Mouse (Mus musculus) G1E (cell line): Measurements from ENCODE around the gene Rtn4rl1. TPM values are rescaled to one million over a fixed set of nuclear protein-coding genes. Genes with fewer than 3 reads are reported as not detected.
"Not testable (repeated sequence)": the region's sequence is repeated elsewhere in the genome, so short reads cannot be mapped to it uniquely, and the experiment has no call there.

Experiments
- ATAC-seq: 2 replicates; pipeline ENCODE4 v1.8.0; 2016; ENCODE audit warnings: mild to moderate bottlenecking; ENCODE audit not compliant: insufficient number of reproducible peaks, poor library complexity, low FRiP score, severe bottlenecking; ENCODE audit errors: extremely low read depth
- DNase-seq: peaks from one replicate; pipeline ENCODE4 v3.0.0; 2012; ENCODE audit warnings: low spot score
- H3K27me3 ChIP-seq: 2 replicates; pipeline ENCODE4 v1.6.1; 2012; ENCODE audit warnings: mild to moderate bottlenecking, low read length, inconsistent platforms; ENCODE audit not compliant: insufficient read depth
- H3K36me3 ChIP-seq: replicated peaks from 2 replicates; pipeline ENCODE3; 2012; ENCODE audit warnings: mild to moderate bottlenecking, inconsistent platforms
- H3K4me1 ChIP-seq: 2 replicates; pipeline ENCODE4 v1.6.1; 2012; ENCODE audit warnings: low read depth, low read length, inconsistent platforms, mixed read lengths; ENCODE audit not compliant: insufficient read depth
- H3K4me3 ChIP-seq: 2 replicates; pipeline ENCODE4 v1.5.1; 2012; ENCODE audit warnings: low read depth, mild to moderate bottlenecking, inconsistent platforms, low read length, moderate library complexity, mixed read lengths
- H3K9me3 ChIP-seq: replicated peaks from 2 replicates; pipeline ENCODE4 v1.6.1; 2012; ENCODE audit warnings: inconsistent platforms
- CTCF ChIP-seq: IDR thresholded peaks from 2 replicates; pipeline ENCODE4 v1.5.1; 2012; ENCODE audit warnings: low read depth, low read length, inconsistent platforms, mixed read lengths
- GATA1 ChIP-seq: IDR thresholded peaks from 2 replicates; pipeline ENCODE4 v1.6.1; 2012; ENCODE audit warnings: borderline replicate concordance, low read length, inconsistent platforms, mixed read lengths
- GATA2 ChIP-seq: IDR thresholded peaks from 2 replicates; pipeline ENCODE4 v1.6.1; 2012; ENCODE audit warnings: low read depth, low read length, inconsistent platforms, borderline replicate concordance
- POLR2AphosphoS5 ChIP-seq: IDR thresholded peaks from 2 replicates; pipeline ENCODE4 v1.6.1; 2012; ENCODE audit warnings: low read depth, low read length, inconsistent platforms; ENCODE audit not compliant: insufficient replicate concordance
- TAL1 ChIP-seq: conservative IDR thresholded peaks from 2 replicates; pipeline ENCODE4 v1.6.1; 2012; ENCODE audit warnings: low read depth, low read length, inconsistent platforms, mixed read lengths
- polyA plus RNA-seq: library from polyadenylated mRNA; stranded (reverse); fragments of >175 nt; gene quantifications from 2 replicates; pipeline ENCODE4 v1.2.3, GENCODE M21; 2012
- total RNA-seq, 2 experiments: library from RNA; stranded (forward) in 1 of 2; stranded (reverse) in 1 of 2; fragments of 200-1000 nt in 1 of 2; fragments of >200 nt in 1 of 2; fragmentation: Nextera tagmentation in 1 of 2; gene quantifications; 2 replicates each; pipeline ENCODE4 v1.2.3; 2014 to 2017

The Rtn4rl1 gene
- total and polyA plus RNA-seq, 3 experiments = not detected

DNA sequence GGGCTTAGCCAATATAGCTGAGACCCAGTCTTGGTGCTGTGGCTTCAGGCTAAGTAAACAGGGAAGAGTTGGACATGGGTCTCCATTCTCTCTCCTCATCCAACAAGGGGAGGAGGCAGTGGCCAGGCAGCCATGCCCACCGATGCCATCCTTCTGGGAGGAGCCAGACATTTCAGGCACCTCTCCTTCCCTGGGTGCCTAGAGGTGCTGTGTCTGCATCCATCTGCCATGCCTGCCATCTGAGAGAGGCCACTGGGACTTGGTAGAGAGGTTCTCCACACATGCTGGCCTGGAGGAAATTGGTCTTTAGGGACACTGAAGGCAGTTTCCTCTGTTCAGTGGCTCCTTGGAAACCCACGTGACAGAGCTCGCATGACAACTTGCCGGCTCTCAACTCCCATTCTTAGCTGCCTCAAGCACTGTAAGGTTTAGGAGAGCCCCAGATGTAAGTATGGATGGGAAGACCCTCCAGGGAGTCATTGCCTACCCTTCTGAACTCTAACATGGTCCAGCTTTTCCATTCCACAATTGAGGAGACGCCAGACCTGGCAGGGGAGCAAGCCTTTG lies 86.9 kb downstream of the Rtn4rl1 start:
- peaks cover 32% of the 10 kb centered on the region for H3K4me1 ChIP-seq
- no peak for ATAC-seq
- H3K4me3 ChIP-seq = no peak overlapping the region
- no peak for DNase-seq
- no peaks in the 10 kb centered on the region for H3K36me3 ChIP-seq
- no peaks in the 10 kb centered on the region for H3K9me3 ChIP-seq
- H3K27me3 ChIP-seq = peaks cover 44% of the 10 kb centered on the region
- TF ChIP-seq POLR2AphosphoS5 = no peak
- no peak for TF ChIP-seq GATA1
- TF ChIP-seq CTCF = no peak
- no peak for TF ChIP-seq TAL1
- no peak for TF ChIP-seq GATA2

- no peak for DNase-seq
- no peaks in the 10 kb centered on the region for H3K36me3 ChIP-seq
- peaks cover 32% of the 10 kb centered on the region for H3K4me1 ChIP-seq
- peaks cover 39% of the 10 kb centered on the region for H3K27me3 ChIP-seq
- TF ChIP-seq POLR2AphosphoS5 (no peak), GATA1 (no peak), GATA2 (no peak), CTCF (no peak)
- ATAC-seq = no peak
- no peaks in the 10 kb centered on the region for H3K9me3 ChIP-seq
- H3K4me3 ChIP-seq = no peak overlapping the region
Observed at GRCm38 (mm10) chr11:75281380-75282256, 88.0 kb downstream of the Rtn4rl1 start.

- ATAC-seq = no peak
- TF ChIP-seq CTCF (no peak), GATA2 (no peak), POLR2AphosphoS5 (no peak), GATA1 (no peak), TAL1 (no peak)
- H3K4me1 ChIP-seq = peaks cover 32% of the 10 kb centered on the region
- no peaks in the 10 kb centered on the region for H3K36me3 ChIP-seq
- H3K9me3 ChIP-seq = no peaks in the 10 kb centered on the region
- no peak overlapping the region; the same call in 1 of the 2 replicates for H3K4me3 ChIP-seq
- H3K27me3 ChIP-seq = peaks cover 46% of the 10 kb centered on the region
- no peak for DNase-seq
Observed at GRCm38 (mm10) chr11:75282496-75283120, 89.0 kb downstream of the Rtn4rl1 start.

DNA sequence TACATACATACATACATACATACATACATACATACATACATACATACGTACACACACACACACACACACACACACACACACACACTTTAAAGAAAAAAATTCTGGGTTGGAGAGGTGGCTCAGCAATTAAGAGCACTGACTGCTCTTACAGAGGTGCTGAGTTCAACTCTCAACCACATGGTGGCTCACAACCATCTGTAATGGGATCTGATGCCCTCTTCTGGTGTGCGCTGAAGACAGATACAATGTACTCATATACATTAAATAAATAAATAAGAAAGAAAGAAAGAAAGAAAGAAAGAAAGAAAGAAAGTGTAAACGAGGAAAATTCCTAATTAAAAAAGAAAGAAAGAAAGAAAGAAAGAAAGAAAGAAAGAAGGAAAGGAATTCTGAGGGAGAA lies 90.2 kb downstream of the Rtn4rl1 start:
- not testable (repeated sequence) for H3K36me3 ChIP-seq, ATAC-seq
- H3K27me3 ChIP-seq = peaks cover 55% of the 10 kb centered on the region

GRCm38 (mm10) chr11:75285893-75286467 lies 92.4 kb downstream of the Rtn4rl1 start:
- Histone ChIP-seq H3K9me3 (no peaks in the 10 kb centered on the region), H3K4me3 (no peak overlapping the region), H3K4me1 (peaks cover 24% of the 10 kb centered on the region), H3K27me3 (peaks cover 54% of the 10 kb centered on the region), H3K36me3 (no peaks in the 10 kb centered on the region)
- TF ChIP-seq CTCF = no peak
- TF ChIP-seq GATA2 = no peak
- no peak for TF ChIP-seq POLR2AphosphoS5
- TF ChIP-seq TAL1 = no peak
- TF ChIP-seq GATA1 = no peak
- ATAC-seq (no peak), DNase-seq (no peak)

More for the DNA sequence above, 90.2 kb downstream of the Rtn4rl1 start:
- not testable (repeated sequence) for H3K9me3 ChIP-seq, H3K4me3 ChIP-seq, DNase-seq
- H3K4me1 ChIP-seq = peaks cover 38% of the 10 kb centered on the region

DNA sequence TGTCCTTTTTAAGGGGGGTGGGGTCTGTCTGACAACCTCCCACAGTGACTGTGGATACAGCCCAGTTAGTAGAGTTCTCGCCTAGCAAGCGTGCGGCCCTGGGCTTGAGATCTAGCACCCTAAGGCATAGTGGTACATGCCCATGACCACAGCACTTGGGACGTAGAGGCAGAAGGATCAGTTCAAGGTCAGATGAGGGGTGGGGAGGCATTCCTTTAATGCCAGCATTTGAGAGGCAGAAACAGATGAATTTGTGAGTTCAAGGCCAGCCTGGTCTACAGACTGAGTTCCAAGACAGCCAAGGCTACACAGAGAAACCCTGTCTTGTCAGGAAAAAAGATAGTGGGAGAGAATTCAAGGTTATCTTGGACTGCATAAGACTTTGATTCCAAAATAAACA lies 93.3 kb downstream of the Rtn4rl1 start:
- no peaks in the 10 kb centered on the region for H3K36me3 ChIP-seq
- peaks cover 20% of the 10 kb centered on the region for H3K4me1 ChIP-seq
- no peak for TF ChIP-seq TAL1
- no peak for TF ChIP-seq POLR2AphosphoS5
- no peak for TF ChIP-seq GATA2
- TF ChIP-seq GATA1 = no peak
- no peak for TF ChIP-seq CTCF
- DNase-seq (no peak), ATAC-seq (no peak)
- H3K9me3 ChIP-seq = no peaks in the 10 kb centered on the region
- H3K27me3 ChIP-seq = peaks cover 50% of the 10 kb centered on the region
- no peak overlapping the region for H3K4me3 ChIP-seq
